Comparison of ENCODE assay signal across 24 mouse cellular contexts in genomic region chr5:89083476-89083875, GRCm38 (mm10).
DNase-seq lines count a peak whose midpoint lies in the region; ATAC-seq lines count a peak whose summit lies in the region.
"Had no signal": no experiment of that assay in that cellular context is flagged by ENCODE, and none has a peak within 500 bp of the region (broad histone marks: within the 10 kb centered on the region; RNA-seq: fewer than 3 reads in every experiment).

No protein-coding gene starts in this region.

- H3K9me3 ChIP-seq in kidney, embryonic 14.5 days (ENCODE audit: control insufficient read depth, low read length), result no peaks in the 10 kb centered on the region
- H3K9me3 ChIP-seq: embryonic facial prominence, embryonic 15.5 days; forebrain, embryonic 15.5 days; heart, embryonic 15.5 days; hindbrain, embryonic 10.5 days had no signal

- H3K36me3 ChIP-seq in kidney, embryonic 14.5 days (ENCODE audit: control insufficient read depth, insufficient read depth, low read length), result no peaks in the 10 kb centered on the region
- H3K36me3 ChIP-seq: embryonic facial prominence, embryonic 15.5 days; forebrain, embryonic 15.5 days; G1E; heart, embryonic 15.5 days; hindbrain, embryonic 10.5 days had no signal

- 89% methylated on average over 4 of the region's 4 CpGs for WGBS in kidney, embryonic 14.5 days

- H3K27ac ChIP-seq in kidney, embryonic 14.5 days (ENCODE audit: low read depth, low read length), result no peak overlapping the region
- H3K27ac ChIP-seq: embryonic facial prominence, embryonic 15.5 days; forebrain, embryonic 15.5 days; heart, adult 2 months; heart, embryonic 15.5 days; hindbrain, embryonic 10.5 days had no signal

- no peak overlapping the region for H3K4me2 ChIP-seq in kidney, embryonic 14.5 days (replicated peaks; ENCODE audit: low read depth, low read length)
- H3K4me2 ChIP-seq: embryonic facial prominence, embryonic 15.5 days; forebrain, embryonic 15.5 days; heart, embryonic 11.5 days; heart, embryonic 15.5 days had no signal

- H3K27me3 ChIP-seq in kidney, embryonic 14.5 days (ENCODE audit: control insufficient read depth, insufficient read depth, low read length), result no peaks in the 10 kb centered on the region
- H3K27me3 ChIP-seq: embryonic facial prominence, embryonic 15.5 days; forebrain, embryonic 15.5 days; heart, embryonic 15.5 days had no signal

- H3K4me3 ChIP-seq in kidney, embryonic 14.5 days (ENCODE audit: low read length), result no peak overlapping the region
- H3K4me3 ChIP-seq: embryonic facial prominence, embryonic 15.5 days; erythroblast, embryonic 14.5 days; forebrain, embryonic 15.5 days; heart, adult 2 months; heart, embryonic 15.5 days; hindbrain, embryonic 10.5 days had no signal

- no peak for ATAC-seq in kidney, embryonic 14.5 days (ENCODE audit: low FRiP score, low TSS enrichment)
- ATAC-seq: CD4-positive, CD25-positive, alpha-beta regulatory T cell, adult 4 months; forebrain, embryonic 15.5 days had no signal

- peak; percentile 36 for DNase-seq in heart, adult 11 months
- no peak for DNase-seq in heart, postnatal 25 days (ENCODE audit: low spot score)
- peak; percentile 67 to 76 for DNase-seq in kidney, adult 8-10 months
- DNase-seq in lung, postnatal 36 days, result peak; percentile 13
- DNase-seq in lung, postnatal 4 days, result no peak
- DNase-seq in kidney, postnatal 36 days, result peak; percentile 56 to 79
- DNase-seq in ovary, postnatal 14 days (ENCODE audit: low spot score), result no peak
- DNase-seq: adrenal gland, postnatal 10 days; B cell, adult 2 months; cerebellum, adult 11 months; cerebellum, adult 8-10 months; cerebellum, postnatal 14 days; embryo, embryonic 11 days; heart, adult 2 months; heart, postnatal 14 days had no signal

- no peak overlapping the region for H3K9ac ChIP-seq in kidney, embryonic 14.5 days (ENCODE audit: low read depth, low read length)
- H3K9ac ChIP-seq: embryonic facial prominence, embryonic 15.5 days; forebrain, embryonic 15.5 days; heart, embryonic 15.5 days had no signal

- no peaks in the 10 kb centered on the region for H3K4me1 ChIP-seq in kidney, embryonic 14.5 days (ENCODE audit: control insufficient read depth, insufficient read depth, low read length)
- H3K4me1 ChIP-seq: embryonic facial prominence, embryonic 15.5 days; heart, embryonic 15.5 days; hindbrain, embryonic 10.5 days had no signal

- intact Hi-C loops in heart, postnatal 25 days (cut with DNase I), result no loop called here

Comparison
In these comparisons a context has a peak if more than half of its experiments do, and no peak if none do; other contexts are left out.
1. DNase-seq: peak in heart, adult 11 months (single experiment), kidney, adult 8-10 months (2 of 2), lung, postnatal 36 days (single experiment) and kidney, postnatal 36 days (2 of 2); none in heart, postnatal 25 days (single experiment), lung, postnatal 4 days (0 of 2) and ovary, postnatal 14 days (single experiment).